Mouse (Mus musculus): ENCODE measurements around the gene Casc1. TPM values are rescaled to one million over a fixed set of nuclear protein-coding genes. Genes with fewer than 3 reads are reported as not detected.

The Casc1 gene
- 0.11 TPM for polyA plus RNA-seq (2012; fragmentation: generic; extraction: Trizol)

DNA sequence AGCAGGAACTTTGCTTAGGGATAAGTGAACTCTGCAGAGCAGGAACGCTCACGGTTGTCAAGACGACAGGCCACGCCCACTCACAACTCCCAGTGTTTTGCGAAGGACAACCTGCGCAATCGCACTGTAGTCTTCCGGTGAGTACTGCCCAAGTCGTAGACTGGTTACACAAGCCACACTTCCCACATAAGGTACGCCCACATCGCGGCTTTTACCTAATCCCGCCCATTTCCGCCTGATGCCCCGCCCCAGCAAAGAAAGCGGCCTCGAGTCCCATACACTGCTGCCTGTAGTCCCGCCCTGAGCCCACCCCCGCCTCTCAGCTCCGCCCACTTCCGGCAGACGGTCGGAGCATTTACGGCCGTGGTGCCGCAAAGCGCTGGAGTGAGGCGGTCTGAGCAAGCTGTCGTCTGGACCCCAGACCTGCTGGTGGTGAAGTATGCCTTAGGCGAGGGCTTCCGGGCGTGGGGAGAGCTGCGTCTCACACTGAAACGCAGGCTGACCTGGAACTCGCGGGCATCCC lies at the start of gene Casc1, which contains the start of gene Etfrf1:
TSS of gene Casc1 (minus strand) at position 190 of the 523 bp plus-strand sequence.
TSS of gene Etfrf1 (plus strand) at position 319 of the 523 bp plus-strand sequence.
- Histone ChIP-seq H3K4me2 (ENCODE audit: low read depth) (peak within 1 kb of the TSS; percentile 84), H3K4me3 (peak within 1 kb of the TSS; percentile 79), H3K79me2 (ENCODE audit: control insufficient read depth, insufficient read depth) (peaks cover 11% of the 10 kb centered on the region), H3K36me3 (ENCODE audit: control insufficient read depth, insufficient read depth) (no peaks in the 10 kb centered on the region), H3K27me3 (ENCODE audit: control insufficient read depth, insufficient read depth, insufficient read length) (no peaks in the 10 kb centered on the region), H3ac (ENCODE audit: control insufficient read depth, insufficient read length) (peak within 1 kb of the TSS; percentile 84)
- TF ChIP-seq MAX (IDR thresholded peaks at IDR 0.05; ENCODE audit: low read depth) (no peak), SRF (IDR thresholded peaks at IDR 0.05; ENCODE audit: control insufficient read depth, insufficient read length, low read depth) (peak; percentile 82), USF1 (IDR thresholded peaks at IDR 0.05; ENCODE audit: low read depth) (no peak), MYOD1 (IDR thresholded peaks at IDR 0.05; ENCODE audit: control insufficient read depth in 1 of 3, insufficient read length in 2 of 3, low read depth in 2 of 3) (peak in 1 of 3 experiments; percentile 5), MYOG (IDR thresholded peaks at IDR 0.05; ENCODE audit: control insufficient read depth in 1 of 3, insufficient read depth in 1 of 3, insufficient read length in 2 of 3, low read depth in 2 of 3) (peak in 1 of 3 experiments; percentile 32), POLR2A (IDR thresholded peaks at IDR 0.05; ENCODE audit: insufficient read length, low read depth) (peak; percentile 98), CEBPB (IDR thresholded peaks at IDR 0.05; ENCODE audit: insufficient read depth, poor library complexity, severe bottlenecking) (0 out of 2 replicates have a peak, but pooled peaks have one; percentile 3), TCF12 (IDR thresholded peaks at IDR 0.05; ENCODE audit: insufficient read depth, poor library complexity, severe bottlenecking) (no peak), E2F4 (IDR thresholded peaks at IDR 0.05; ENCODE audit: insufficient read depth) (no peak), TCF3 (IDR thresholded peaks at IDR 0.05; ENCODE audit: insufficient read length, low read depth) (no peak), POLR2AphosphoS2 (IDR thresholded peaks at IDR 0.05; ENCODE audit: insufficient read length, low read depth) (peak; percentile 84), REST (IDR thresholded peaks at IDR 0.05; ENCODE audit: insufficient read depth, insufficient read length) (no peak)

DNA sequence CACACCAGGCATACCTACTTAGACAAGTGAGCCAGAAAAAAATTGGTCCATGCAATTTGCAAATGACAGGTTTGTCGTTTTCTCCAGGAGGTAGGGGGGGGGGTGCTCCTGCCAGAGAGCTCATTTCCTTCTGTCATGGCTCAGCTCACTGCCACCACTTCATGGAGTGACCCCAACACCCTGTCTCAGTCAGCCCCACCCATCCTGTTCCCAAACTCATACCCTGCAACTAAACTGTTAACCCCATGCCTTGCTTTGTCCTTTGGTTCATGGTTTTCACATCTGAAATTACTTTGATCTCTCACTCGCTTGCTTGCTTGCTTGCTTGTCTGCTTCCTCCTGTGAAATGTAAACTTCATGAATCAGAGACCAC lies 45.9 kb upstream of the Casc1 start:
- Histone ChIP-seq H3K79me2 (ENCODE audit: control insufficient read depth, insufficient read depth) (no peaks in the 10 kb centered on the region), H3K4me3 (no peak overlapping the region), H3K27me3 (ENCODE audit: control insufficient read depth, insufficient read depth, insufficient read length) (no peaks in the 10 kb centered on the region), H3K36me3 (ENCODE audit: control insufficient read depth, insufficient read depth) (no peaks in the 10 kb centered on the region), H3ac (ENCODE audit: control insufficient read depth, insufficient read length) (no peak overlapping the region), H3K4me2 (ENCODE audit: low read depth) (no peak overlapping the region)
- no peak for TF ChIP-seq POLR2A (IDR thresholded peaks at IDR 0.05; ENCODE audit: insufficient read length, low read depth)
- no peak for TF ChIP-seq TCF12 (IDR thresholded peaks at IDR 0.05; ENCODE audit: insufficient read depth, poor library complexity, severe bottlenecking)
- TF ChIP-seq REST (IDR thresholded peaks at IDR 0.05; ENCODE audit: insufficient read depth, insufficient read length), result no peak
- no peak for TF ChIP-seq TCF3 (IDR thresholded peaks at IDR 0.05; ENCODE audit: insufficient read length, low read depth)
- TF ChIP-seq E2F4 (IDR thresholded peaks at IDR 0.05; ENCODE audit: insufficient read depth), result no peak
- TF ChIP-seq USF1 (IDR thresholded peaks at IDR 0.05; ENCODE audit: low read depth), result no peak
- TF ChIP-seq MYOD1 (IDR thresholded peaks at IDR 0.05; ENCODE audit: control insufficient read depth in 1 of 3, insufficient read length in 2 of 3, low read depth in 2 of 3), result no peak
- no peak for TF ChIP-seq CEBPB (IDR thresholded peaks at IDR 0.05; ENCODE audit: insufficient read depth, poor library complexity, severe bottlenecking)
- no peak for TF ChIP-seq SRF (IDR thresholded peaks at IDR 0.05; ENCODE audit: control insufficient read depth, insufficient read length, low read depth)
- TF ChIP-seq POLR2AphosphoS2 (IDR thresholded peaks at IDR 0.05; ENCODE audit: insufficient read length, low read depth), result no peak
- no peak for TF ChIP-seq MAX (IDR thresholded peaks at IDR 0.05; ENCODE audit: low read depth)
- no peak for TF ChIP-seq MYOG (IDR thresholded peaks at IDR 0.05; ENCODE audit: control insufficient read depth in 1 of 3, insufficient read depth in 1 of 3, insufficient read length in 2 of 3, low read depth in 2 of 3)

DNA sequence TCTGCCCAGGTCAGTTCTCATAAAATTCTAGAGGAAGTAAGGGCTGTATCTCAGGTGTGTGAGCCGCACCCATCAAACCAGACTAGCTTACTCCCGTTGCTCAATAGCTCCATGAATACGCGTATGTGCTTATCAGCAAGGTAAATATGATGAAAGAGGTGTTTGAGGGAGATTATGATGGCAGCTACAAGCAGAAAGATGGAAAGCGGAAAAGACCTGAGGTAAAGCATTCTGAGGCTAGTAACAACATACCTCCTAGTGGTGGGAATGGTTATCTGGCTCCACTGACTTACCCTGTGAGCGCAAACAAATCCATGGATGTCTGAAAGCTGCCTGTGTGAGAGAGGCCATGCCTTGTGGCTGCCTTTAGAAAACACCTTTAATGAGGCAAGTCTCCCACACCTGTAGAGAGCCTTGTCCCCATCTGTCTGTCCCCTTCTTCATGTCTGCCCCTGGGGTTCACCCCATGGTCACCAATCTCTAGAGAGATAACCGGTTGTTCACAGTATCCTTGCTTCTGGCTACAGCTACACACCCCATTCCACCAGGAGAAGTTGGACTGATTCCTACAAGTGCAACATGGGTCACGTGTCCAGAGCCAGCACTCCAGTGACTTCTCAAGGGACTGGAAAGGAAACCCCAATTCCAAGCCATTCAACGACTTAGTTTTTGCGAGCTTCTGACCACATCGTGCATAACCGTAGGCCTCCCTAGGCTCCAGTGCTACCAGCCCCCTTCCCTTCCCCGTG lies 45.3 kb upstream of the Casc1 start:
- TF ChIP-seq USF1 (IDR thresholded peaks at IDR 0.05; ENCODE audit: low read depth), result peak; percentile 49
- TF ChIP-seq TCF12 (IDR thresholded peaks at IDR 0.05; ENCODE audit: insufficient read depth, poor library complexity, severe bottlenecking), result no peak
- Histone ChIP-seq H3K27me3 (ENCODE audit: control insufficient read depth, insufficient read depth, insufficient read length) (no peaks in the 10 kb centered on the region), H3K4me2 (ENCODE audit: low read depth) (no peak overlapping the region), H3K4me3 (no peak overlapping the region), H3K36me3 (ENCODE audit: control insufficient read depth, insufficient read depth) (no peaks in the 10 kb centered on the region), H3K79me2 (ENCODE audit: control insufficient read depth, insufficient read depth) (no peaks in the 10 kb centered on the region), H3ac (ENCODE audit: control insufficient read depth, insufficient read length) (no peak overlapping the region)

DNA sequence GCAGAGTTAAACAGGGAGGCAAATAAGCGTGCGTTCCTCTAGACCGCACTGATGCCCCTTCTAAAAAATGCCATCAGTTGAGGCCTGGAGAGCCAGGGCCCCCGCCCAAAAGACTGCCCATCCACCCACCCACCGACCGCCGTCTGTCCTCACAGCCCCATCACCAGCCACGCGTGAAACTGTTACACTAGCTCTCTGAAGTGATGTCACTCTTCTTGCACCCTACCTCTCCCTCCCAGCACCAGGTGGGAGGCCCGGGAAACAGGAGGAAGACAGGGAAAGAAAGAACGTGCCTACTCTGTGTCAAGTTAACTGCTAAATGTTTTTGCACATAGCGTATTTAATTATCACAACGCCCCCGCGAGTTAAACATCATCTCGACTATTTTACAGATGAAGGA lies 40.0 kb upstream of the Casc1 start:
- no peaks in the 10 kb centered on the region for H3K36me3 ChIP-seq (ENCODE audit: control insufficient read depth, insufficient read depth)
- no peaks in the 10 kb centered on the region for H3K27me3 ChIP-seq (ENCODE audit: control insufficient read depth, insufficient read depth, insufficient read length)
- H3ac ChIP-seq (ENCODE audit: control insufficient read depth, insufficient read length), result no peak overlapping the region
- peak overlapping the region; percentile 91 for H3K4me2 ChIP-seq (ENCODE audit: low read depth)
- H3K4me3 ChIP-seq, result peak overlapping the region; percentile 41
- TF ChIP-seq TCF3 (IDR thresholded peaks at IDR 0.05; ENCODE audit: insufficient read length, low read depth), result no peak
- no peak for TF ChIP-seq MYOD1 (IDR thresholded peaks at IDR 0.05; ENCODE audit: control insufficient read depth in 1 of 3, insufficient read length in 2 of 3, low read depth in 2 of 3)
- no peak for TF ChIP-seq TCF12 (IDR thresholded peaks at IDR 0.05; ENCODE audit: insufficient read depth, poor library complexity, severe bottlenecking)
- TF ChIP-seq MAX (IDR thresholded peaks at IDR 0.05; ENCODE audit: low read depth), result no peak
- TF ChIP-seq SRF (IDR thresholded peaks at IDR 0.05; ENCODE audit: control insufficient read depth, insufficient read length, low read depth), result no peak
- no peak for TF ChIP-seq USF1 (IDR thresholded peaks at IDR 0.05; ENCODE audit: low read depth)
- no peak for TF ChIP-seq E2F4 (IDR thresholded peaks at IDR 0.05; ENCODE audit: insufficient read depth)
- no peak for TF ChIP-seq POLR2A (IDR thresholded peaks at IDR 0.05; ENCODE audit: insufficient read length, low read depth)
- TF ChIP-seq POLR2AphosphoS2 (IDR thresholded peaks at IDR 0.05; ENCODE audit: insufficient read length, low read depth), result no peak
- TF ChIP-seq REST (IDR thresholded peaks at IDR 0.05; ENCODE audit: insufficient read depth, insufficient read length), result no peak
- TF ChIP-seq MYOG (IDR thresholded peaks at IDR 0.05; ENCODE audit: control insufficient read depth in 1 of 3, insufficient read depth in 1 of 3, insufficient read length in 2 of 3, low read depth in 2 of 3), result no peak
- TF ChIP-seq CEBPB (IDR thresholded peaks at IDR 0.05; ENCODE audit: insufficient read depth, poor library complexity, severe bottlenecking), result no peak
- peaks cover 37% of the 10 kb centered on the region for H3K79me2 ChIP-seq (ENCODE audit: control insufficient read depth, insufficient read depth)
